Mouse (Mus musculus) layer of hippocampus, adult 9-10 months (tissue): ENCODE measurements around the gene Olfr1381.
"Not testable (repeated sequence)": the region's sequence is repeated elsewhere in the genome, so short reads cannot be mapped to it uniquely, and the experiment has no call there.

Source experiments
- DNase-seq: peaks from one replicate; pipeline ENCODE4 v3.0.0; 2022; ENCODE audit warnings: low spot score

Olfr1381 gene

GRCm38 (mm10) chr11:49543149-49543548 is at the start of gene Olfr1381:
Gene Olfr1381, plus strand, starts transcription at chr11:49543449.
- not testable (repeated sequence) for DNase-seq

- no peak for DNase-seq
These were observed 25.2 kb upstream of the Olfr1381 start for GRCm38 (mm10) chr11:49518086-49518485.

GRCm38 (mm10) chr11:49519348-49519747 is 23.9 kb upstream of the Olfr1381 start, which contains the start of gene Olfr1383:
Gene Olfr1383, plus strand, starts transcription at chr11:49519648.
- no peak for DNase-seq

GRCm38 (mm10) chr11:49527947-49528346 is 15.3 kb upstream of the Olfr1381 start, which contains the start of gene Olfr1382:
Gene Olfr1382, plus strand, starts transcription at chr11:49528247.
- DNase-seq, result no peak

GRCm38 (mm10) chr11:49532761-49533160 is 10.5 kb upstream of the Olfr1381 start:
- no peak for DNase-seq

- peak; percentile 21 for DNase-seq
These were observed 6.6 kb upstream of the Olfr1381 start for GRCm38 (mm10) chr11:49536631-49537030.

GRCm38 (mm10) chr11:49554033-49554432 is 10.8 kb downstream of the Olfr1381 start:
- not testable (repeated sequence) for DNase-seq

GRCm38 (mm10) chr11:49556578-49556977 is 13.3 kb downstream of the Olfr1381 start, which contains the start of gene Olfr1380:
Gene Olfr1380, plus strand, starts transcription at chr11:49556878.
- not testable (repeated sequence) for DNase-seq

GRCm38 (mm10) chr11:49575054-49575453 is 31.8 kb downstream of the Olfr1381 start:
- not testable (repeated sequence) for DNase-seq

GRCm38 (mm10) chr11:49580452-49580851 is 37.2 kb downstream of the Olfr1381 start:
- DNase-seq, result not testable (repeated sequence)

- no peak for DNase-seq
These were observed 47.0 kb downstream of the Olfr1381 start for GRCm38 (mm10) chr11:49590213-49590612.

- not testable (repeated sequence) for DNase-seq
These were observed 53.9 kb downstream of the Olfr1381 start for GRCm38 (mm10) chr11:49597149-49597548.
